Mouse (Mus musculus) thymus, postnatal 14 days (tissue): ENCODE measurements at regions not wholly inside any gene's neighbourhood (a gene's known extent, or its start where the extent isn't known, plus 50 kb on each side); places are given as distances from the start of the nearest gene placed in this dataset.
A peak's percentile ranks its signal among the peaks of the same experiment; 100 is the strongest.

Experiments
- DNase-seq: peaks from one replicate; pipeline ENCODE4 v3.0.0; 2021

- no peak for DNase-seq
These were observed 136.9 kb downstream of the Uaca start for GRCm38 (mm10) chr9:60931290-60931689.

DNA sequence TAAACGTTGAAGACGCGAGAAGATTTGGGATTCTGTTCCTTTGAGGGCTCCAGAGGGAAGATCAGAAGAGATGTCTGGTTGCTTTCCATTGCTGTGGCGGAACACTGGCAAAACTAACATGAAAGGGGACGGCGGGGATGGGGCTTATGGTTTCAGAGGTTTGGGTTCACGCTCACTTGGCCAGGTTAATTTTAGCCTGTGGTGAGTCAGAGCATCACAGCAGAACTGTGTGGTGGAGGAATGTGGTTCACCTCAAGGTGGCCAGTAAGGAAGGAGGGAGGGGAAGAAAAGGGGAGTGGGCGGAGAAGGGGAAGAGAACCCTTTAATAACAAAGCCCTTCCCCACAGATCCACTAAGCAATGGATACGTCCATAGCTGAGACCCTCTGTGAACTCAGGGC lies 142.6 kb downstream of the Uaca start:
- no peak for DNase-seq

GRCm38 (mm10) chr9:60939858-60940804 lies 145.8 kb downstream of the Uaca start:
- peak; percentile 89 for DNase-seq

- DNase-seq: no peak
These were observed 153.0 kb downstream of the Uaca start for GRCm38 (mm10) chr9:60947363-60947762.

- DNase-seq: no peak
These were observed 154.3 kb downstream of the Uaca start for GRCm38 (mm10) chr9:60948531-60949070.

GRCm38 (mm10) chr9:60950161-60950560 lies 155.8 kb downstream of the Uaca start:
- DNase-seq: no peak

DNA sequence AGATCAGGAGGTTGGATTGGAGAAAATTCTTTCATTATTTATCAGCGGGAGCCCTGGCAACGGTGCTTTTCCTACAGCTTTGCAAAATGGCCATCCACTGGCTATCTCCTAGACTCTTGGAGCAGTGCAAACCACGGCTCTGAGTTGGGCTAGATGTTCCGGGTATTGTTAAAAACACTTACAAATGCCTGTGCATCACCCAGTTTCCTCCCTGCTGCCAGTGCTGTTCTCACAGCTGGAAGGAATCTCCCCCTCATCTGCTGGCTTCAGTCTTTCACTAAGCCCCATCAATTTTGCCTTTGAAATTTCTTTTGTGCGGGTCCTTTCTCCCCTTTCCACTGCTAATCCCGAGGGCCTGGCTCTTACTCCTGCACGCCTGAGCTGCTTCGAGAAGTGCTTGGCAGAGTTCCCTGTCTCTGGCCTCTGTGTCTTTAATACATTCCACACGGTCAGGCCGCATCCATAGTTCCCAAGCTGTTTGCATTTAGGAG lies 156.8 kb downstream of the Uaca start:
- no peak for DNase-seq

- no peak for DNase-seq
These were observed 163.1 kb downstream of the Uaca start for GRCm38 (mm10) chr9:60957438-60957837.

GRCm38 (mm10) chr9:60959537-60959936 lies 165.2 kb downstream of the Uaca start:
- DNase-seq: no peak

- no peak for DNase-seq
These were observed 167.7 kb downstream of the Uaca start for GRCm38 (mm10) chr9:60962086-60962485.

DNA sequence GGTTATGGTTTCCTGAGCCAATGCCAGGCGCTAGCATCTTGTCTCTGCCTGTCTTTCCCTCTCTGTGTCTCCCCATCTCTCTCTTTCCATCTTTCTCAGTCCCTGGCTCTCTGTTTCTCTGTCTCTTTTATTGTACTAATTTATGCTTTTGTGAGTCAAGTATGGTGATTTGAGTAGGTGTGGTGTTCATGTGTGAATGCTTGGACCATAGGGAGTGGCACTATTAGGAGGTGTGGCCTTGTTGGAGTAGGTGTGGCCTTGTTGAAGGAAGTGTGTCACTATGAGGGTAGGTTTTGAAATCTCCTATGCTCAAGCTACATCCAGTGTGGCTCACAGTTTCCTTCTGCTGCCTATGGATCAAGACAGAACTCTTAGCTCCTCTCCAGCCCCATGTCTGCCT lies 171.3 kb downstream of the Uaca start:
- no peak for DNase-seq

GRCm38 (mm10) chr9:60968281-60969031 lies 174.1 kb downstream of the Uaca start:
- no peak for DNase-seq

- DNase-seq: no peak
These were observed 178.0 kb downstream of the Uaca start for GRCm38 (mm10) chr9:60972201-60972910.

GRCm38 (mm10) chr9:60974546-60974945 lies 180.2 kb downstream of the Uaca start:
- DNase-seq: no peak

GRCm38 (mm10) chr9:60982383-60983085 lies 188.2 kb downstream of the Uaca start:
- no peak for DNase-seq

- no peak for DNase-seq
These were observed 188.9 kb downstream of the Uaca start for GRCm38 (mm10) chr9:60983246-60983645.

- no peak for DNase-seq
These were observed 193.8 kb downstream of the Uaca start for GRCm38 (mm10) chr9:60988113-60988512.

DNA sequence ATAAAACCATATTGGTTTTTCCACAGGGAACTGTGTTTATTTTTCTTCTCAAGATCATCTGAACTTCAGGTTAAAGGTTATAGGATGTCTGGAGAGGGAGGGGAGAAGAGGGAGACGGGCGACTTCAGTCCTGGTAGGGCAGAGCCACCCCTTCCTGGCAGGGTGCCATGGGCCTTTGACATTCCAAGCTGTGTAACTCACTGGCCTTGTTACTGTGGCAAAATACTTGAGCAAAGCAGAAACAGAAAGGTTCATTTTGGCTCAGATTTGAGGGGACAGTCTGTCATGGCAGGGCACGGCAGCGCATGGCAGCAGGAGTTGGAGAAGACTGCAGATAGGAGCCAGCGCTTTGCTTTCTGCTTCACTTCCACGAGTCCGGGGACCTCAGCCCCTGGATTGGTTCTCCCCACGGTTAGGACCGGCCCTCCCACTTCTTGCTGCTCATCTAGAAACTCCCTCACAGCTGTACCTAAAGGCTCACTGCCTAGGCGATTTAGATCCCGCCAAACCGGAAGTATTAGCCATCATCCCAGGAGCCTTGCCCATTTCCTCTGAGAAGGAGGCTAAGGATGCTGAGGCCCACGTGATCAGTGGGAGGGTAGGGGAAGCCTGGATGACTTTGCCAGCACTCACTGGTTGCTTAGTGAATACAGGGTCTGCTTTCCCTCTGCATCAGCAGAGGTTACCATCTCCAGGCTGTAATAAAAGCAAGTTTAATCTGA lies 195.5 kb downstream of the Uaca start:
- no peak for DNase-seq

GRCm38 (mm10) chr9:60991509-60991908 lies 197.2 kb downstream of the Uaca start:
- DNase-seq: peak; percentile 87

GRCm38 (mm10) chr9:60993661-60994060 lies 199.3 kb downstream of the Uaca start:
- no peak for DNase-seq

- no peak for DNase-seq
These were observed 200.8 kb downstream of the Uaca start for GRCm38 (mm10) chr9:60995096-60995495.
